Comparison of ENCODE assay signal across 7 mouse cellular contexts in genomic region chr13:20297841-20298240, GRCm38 (mm10).
DNase-seq lines count a peak whose midpoint lies in the region; ATAC-seq and TF ChIP-seq lines count a peak whose summit lies in the region.

No protein-coding gene starts in this region.

- no peak overlapping the region for H3K9ac ChIP-seq in ES-Bruce4 (ENCODE audit: low read depth, poor library complexity, severe bottlenecking)
- H3K9ac ChIP-seq in forebrain, embryonic 16.5 days (replicated peaks; ENCODE audit: low read depth, low read length), result no peak overlapping the region
- H3K9ac ChIP-seq in lung, postnatal 0 days (replicated peaks; ENCODE audit: low read depth), result no peak overlapping the region

- H3K4me2 ChIP-seq in forebrain, embryonic 16.5 days (ENCODE audit: low read length), result no peak overlapping the region
- no peak overlapping the region for H3K4me2 ChIP-seq in lung, postnatal 0 days (replicated peaks; ENCODE audit: low read depth, low read length)

- H3K4me3 ChIP-seq in ES-Bruce4 (ENCODE audit: low read depth, low read length), result no peak overlapping the region
- no peak overlapping the region for H3K4me3 ChIP-seq in forebrain, embryonic 16.5 days (replicated peaks; ENCODE audit: low read length)
- H3K4me3 ChIP-seq in lung, postnatal 0 days (ENCODE audit: low read depth, low read length), result no peak overlapping the region

- peak; percentile 58 to 59 for DNase-seq in B cell, adult 2 months
- peak; percentile 33 for DNase-seq in cerebellum, adult 11-12 months
- peak; percentile 63 for DNase-seq in kidney, postnatal 14 days
- peak; percentile 71 for DNase-seq in lung, postnatal 0 days (ENCODE audit: low spot score)
- DNase-seq in retina, postnatal 1 day, result peak; percentile 82

- no peaks in the 10 kb centered on the region for H3K9me3 ChIP-seq in ES-Bruce4 (replicated peaks; ENCODE audit: control insufficient read depth, insufficient read depth, low read length, poor library complexity, severe bottlenecking)
- H3K9me3 ChIP-seq in forebrain, embryonic 16.5 days (ENCODE audit: control insufficient read depth, low read length), result no peaks in the 10 kb centered on the region
- H3K9me3 ChIP-seq in lung, postnatal 0 days (ENCODE audit: low read length), result no peaks in the 10 kb centered on the region

- no peak for TF ChIP-seq EP300 in ES-Bruce4 (IDR thresholded peaks at IDR 0.05; ENCODE audit: insufficient read depth, low read depth, low read length)
- TF ChIP-seq EP300 in lung, postnatal 0 days (IDR thresholded peaks at IDR 0.05), result no peak

- TF ChIP-seq POLR2A in ES-Bruce4 (IDR thresholded peaks at IDR 0.05; ENCODE audit: insufficient read depth, low read length), result no peak

- no peaks in the 10 kb centered on the region for H3K36me3 ChIP-seq in ES-Bruce4 (ENCODE audit: control insufficient read depth, insufficient read depth, low read length, poor library complexity, severe bottlenecking)
- H3K36me3 ChIP-seq in forebrain, embryonic 16.5 days (ENCODE audit: control insufficient read depth, insufficient read depth), result no peaks in the 10 kb centered on the region
- 0 out of 2 replicates have a peak, but pooled peaks cover 4% of the 10 kb centered on the region for H3K36me3 ChIP-seq in lung, postnatal 0 days (ENCODE audit: insufficient read depth, low read length)

- TF ChIP-seq CTCF in ES-Bruce4 (IDR thresholded peaks at IDR 0.05; ENCODE audit: low read depth, low read length), result peak; percentile 75
- TF ChIP-seq CTCF in lung, postnatal 0 days (IDR thresholded peaks at IDR 0.05), result peak; percentile 84

- WGBS in forebrain, embryonic 16.5 days, result 14% methylated on average over 3 of the region's 3 CpGs
- 27% methylated on average over 3 of the region's 3 CpGs for WGBS in lung, postnatal 0 days

- H3K4me1 ChIP-seq in ES-Bruce4 (ENCODE audit: control insufficient read depth, insufficient read depth, low read length), result no peaks in the 10 kb centered on the region
- no peaks in the 10 kb centered on the region for H3K4me1 ChIP-seq in forebrain, embryonic 16.5 days (replicated peaks; ENCODE audit: control insufficient read depth, insufficient read depth, low read length)
- no peaks in the 10 kb centered on the region for H3K4me1 ChIP-seq in lung, postnatal 0 days (ENCODE audit: insufficient read depth, low read depth, low read length)

- peak; percentile 61 for ATAC-seq in forebrain, embryonic 16.5 days
- ATAC-seq in lung, postnatal 0 days, result no peak; the same call in 1 of the 2 replicates

- H3K27ac ChIP-seq in ES-Bruce4 (ENCODE audit: insufficient read depth, low read length), result no peak overlapping the region
- H3K27ac ChIP-seq in forebrain, embryonic 16.5 days (ENCODE audit: low read length), result no peak overlapping the region
- no peak overlapping the region for H3K27ac ChIP-seq in lung, postnatal 0 days (ENCODE audit: low read length)

- no peaks in the 10 kb centered on the region for H3K27me3 ChIP-seq in ES-Bruce4 (ENCODE audit: control insufficient read depth, insufficient read depth, low read length, poor library complexity, severe bottlenecking)
- no peaks in the 10 kb centered on the region for H3K27me3 ChIP-seq in forebrain, embryonic 16.5 days (replicated peaks; ENCODE audit: control insufficient read depth, insufficient read depth, low read length)
- no peaks in the 10 kb centered on the region for H3K27me3 ChIP-seq in lung, postnatal 0 days (replicated peaks; ENCODE audit: insufficient read depth, low read length)
